17 mouse cellular contexts compared by ENCODE assay signal in genomic region chr11:69516661-69517060, GRCm38 (mm10). TPM values are rescaled to one million over a fixed set of nuclear protein-coding genes. Genes with fewer than 3 reads are reported as not detected.
DNase-seq lines count a peak whose midpoint lies in the region; ATAC-seq and TF ChIP-seq lines count a peak whose summit lies in the region.
"Had no signal": no experiment of that assay in that cellular context is flagged by ENCODE, and none has a peak within 500 bp of the region (broad histone marks: within the 10 kb centered on the region; RNA-seq: fewer than 3 reads in every experiment).

No protein-coding gene starts in this region.

- TF ChIP-seq EP300 in lung, postnatal 0 days (IDR thresholded peaks at IDR 0.05) = no peak

- WGBS in forebrain, embryonic 13.5 days = 77% methylated on average over 3 of the region's 3 CpGs
- 77% methylated on average over 3 of the region's 3 CpGs for WGBS in forebrain, embryonic 16.5 days
- 48% methylated on average over 3 of the region's 3 CpGs for WGBS in lung, postnatal 0 days
- 43% methylated on average over 3 of the region's 3 CpGs for WGBS in embryonic facial prominence, embryonic 14.5 days

- DNase-seq in lung, postnatal 0 days (ENCODE audit: low spot score) = peak; percentile 13
- no peak for DNase-seq in lung, postnatal 4 days
- DNase-seq in embryonic facial prominence, embryonic 14.5 days (ENCODE audit: low spot score) = peak; percentile 82
- DNase-seq in skeletal muscle tissue, adult 2 months (ENCODE audit: low read depth, low spot score) = peak; percentile 22
- no peak for DNase-seq in frontal cortex, postnatal 25 days (ENCODE audit: low spot score in 2 of 2)
- DNase-seq: adrenal gland, adult 8-10 months; cerebellum, adult 18-20 months; kidney, adult 9 months; kidney, postnatal 36 days; layer of hippocampus, adult 9-11 months; right cerebral cortex, adult 18-20 months; thymus, postnatal 25 days had no signal

- H3K9ac ChIP-seq in forebrain, embryonic 13.5 days = peak overlapping the region; percentile 5; the same call in 1 of the 2 replicates
- H3K9ac ChIP-seq in forebrain, embryonic 16.5 days (replicated peaks; ENCODE audit: low read depth, low read length) = no peak overlapping the region
- H3K9ac ChIP-seq in lung, postnatal 0 days (replicated peaks; ENCODE audit: low read depth) = no peak overlapping the region
- peak overlapping the region; percentile 37; the same call in 1 of the 2 replicates for H3K9ac ChIP-seq in embryonic facial prominence, embryonic 14.5 days (ENCODE audit: low read depth, low read length)
- H3K9ac ChIP-seq: forebrain, embryonic 12.5 days; lung, embryonic 15.5 days; midbrain, embryonic 12.5 days had no signal

- H3K27me3 ChIP-seq in forebrain, embryonic 13.5 days = no peaks in the 10 kb centered on the region
- no peaks in the 10 kb centered on the region for H3K27me3 ChIP-seq in forebrain, embryonic 16.5 days (replicated peaks; ENCODE audit: control insufficient read depth, insufficient read depth, low read length)
- no peaks in the 10 kb centered on the region for H3K27me3 ChIP-seq in lung, postnatal 0 days (replicated peaks; ENCODE audit: insufficient read depth, low read length)
- H3K27me3 ChIP-seq in embryonic facial prominence, embryonic 14.5 days (replicated peaks; ENCODE audit: control insufficient read depth, insufficient read depth, low read length) = no peaks in the 10 kb centered on the region
- H3K27me3 ChIP-seq: lung, embryonic 15.5 days had no signal

- no peaks in the 10 kb centered on the region for H3K9me3 ChIP-seq in forebrain, embryonic 13.5 days (replicated peaks)
- H3K9me3 ChIP-seq in forebrain, embryonic 16.5 days (ENCODE audit: control insufficient read depth, low read length) = no peaks in the 10 kb centered on the region
- H3K9me3 ChIP-seq in lung, postnatal 0 days (ENCODE audit: low read length) = no peaks in the 10 kb centered on the region
- no peaks in the 10 kb centered on the region for H3K9me3 ChIP-seq in embryonic facial prominence, embryonic 14.5 days (ENCODE audit: control insufficient read depth, low read length)
- H3K9me3 ChIP-seq: forebrain, embryonic 12.5 days; lung, embryonic 15.5 days; midbrain, embryonic 12.5 days had no signal

- H3K4me1 ChIP-seq in forebrain, embryonic 13.5 days = no peaks in the 10 kb centered on the region
- H3K4me1 ChIP-seq in forebrain, embryonic 16.5 days (replicated peaks; ENCODE audit: control insufficient read depth, insufficient read depth, low read length) = no peaks in the 10 kb centered on the region
- H3K4me1 ChIP-seq in lung, postnatal 0 days (ENCODE audit: insufficient read depth, low read depth, low read length) = no peaks in the 10 kb centered on the region
- H3K4me1 ChIP-seq in embryonic facial prominence, embryonic 14.5 days (ENCODE audit: control insufficient read depth, insufficient read depth, low read length) = peaks cover 20% of the 10 kb centered on the region
- H3K4me1 ChIP-seq: forebrain, embryonic 12.5 days; midbrain, embryonic 12.5 days had no signal

- no peaks in the 10 kb centered on the region for H3K36me3 ChIP-seq in forebrain, embryonic 13.5 days (ENCODE audit: poor library complexity, severe bottlenecking)
- no peaks in the 10 kb centered on the region for H3K36me3 ChIP-seq in forebrain, embryonic 16.5 days (ENCODE audit: control insufficient read depth, insufficient read depth)
- H3K36me3 ChIP-seq in lung, postnatal 0 days (ENCODE audit: insufficient read depth, low read length) = no peaks in the 10 kb centered on the region
- no peaks in the 10 kb centered on the region for H3K36me3 ChIP-seq in embryonic facial prominence, embryonic 14.5 days (ENCODE audit: control insufficient read depth, insufficient read depth, low read length)
- H3K36me3 ChIP-seq: forebrain, embryonic 12.5 days; lung, embryonic 15.5 days; midbrain, embryonic 12.5 days had no signal

- no peak overlapping the region for H3K4me2 ChIP-seq in forebrain, embryonic 13.5 days
- no peak overlapping the region for H3K4me2 ChIP-seq in forebrain, embryonic 16.5 days (ENCODE audit: low read length)
- no peak overlapping the region for H3K4me2 ChIP-seq in lung, postnatal 0 days (replicated peaks; ENCODE audit: low read depth, low read length)
- H3K4me2 ChIP-seq in embryonic facial prominence, embryonic 14.5 days (ENCODE audit: low read depth, low read length) = peak overlapping the region; percentile 43
- H3K4me2 ChIP-seq: forebrain, embryonic 12.5 days; lung, embryonic 15.5 days; midbrain, embryonic 12.5 days had no signal

- no peak for TF ChIP-seq CTCF in lung, postnatal 0 days (IDR thresholded peaks at IDR 0.05)

- no peak overlapping the region for H3K4me3 ChIP-seq in forebrain, embryonic 13.5 days
- H3K4me3 ChIP-seq in forebrain, embryonic 16.5 days (replicated peaks; ENCODE audit: low read length) = no peak overlapping the region
- no peak overlapping the region for H3K4me3 ChIP-seq in lung, postnatal 0 days (ENCODE audit: low read depth, low read length)
- peak overlapping the region; percentile 14; the same call in 1 of the 2 replicates for H3K4me3 ChIP-seq in embryonic facial prominence, embryonic 14.5 days (ENCODE audit: low read depth, low read length)
- H3K4me3 ChIP-seq: forebrain, embryonic 12.5 days; lung, embryonic 15.5 days; midbrain, embryonic 12.5 days had no signal

- no peak overlapping the region for H3K27ac ChIP-seq in forebrain, embryonic 13.5 days
- H3K27ac ChIP-seq in forebrain, embryonic 16.5 days (ENCODE audit: low read length) = no peak overlapping the region
- no peak overlapping the region for H3K27ac ChIP-seq in lung, postnatal 0 days (ENCODE audit: low read length)
- H3K27ac ChIP-seq in embryonic facial prominence, embryonic 14.5 days (replicated peaks; ENCODE audit: low read depth, low read length) = peak overlapping the region; percentile 74
- H3K27ac ChIP-seq: forebrain, embryonic 12.5 days; lung, embryonic 15.5 days; midbrain, embryonic 12.5 days had no signal

- no peak for ATAC-seq in forebrain, embryonic 13.5 days
- no peak for ATAC-seq in forebrain, embryonic 16.5 days
- no peak for ATAC-seq in lung, postnatal 0 days
- no peak for ATAC-seq in embryonic facial prominence, embryonic 14.5 days (ENCODE audit: low read depth)

RNA-seq across cellular contexts. Expression of gene Dnah2, which starts 32.2 kb away (rescaled TPM):
- polyA plus RNA-seq in forebrain, embryonic 13.5 days (2015; fragmentation: Nextera tagmentation; extraction: Ambion mirVana) = 1.7 and 2.0 TPM in 2 replicates
- polyA plus RNA-seq in forebrain, embryonic 16.5 days (2015; fragmentation: Nextera tagmentation; extraction: Ambion mirVana) = 3.5 and 3.7 TPM in 2 replicates
- polyA plus RNA-seq in lung, postnatal 0 days (2015; fragmentation: Nextera tagmentation; extraction: Ambion mirVana) = 1.3 and 2.2 TPM in 2 replicates
- polyA plus RNA-seq in embryonic facial prominence, embryonic 14.5 days (2014; fragmentation: Nextera tagmentation; extraction: Ambion mirVana) = 6.2 and 6.5 TPM in 2 replicates

RNA-seq across cellular contexts. Expression of gene Efnb3, which starts 43.3 kb away (rescaled TPM):
- 63.1 and 72.0 TPM in 2 replicates for polyA plus RNA-seq in forebrain, embryonic 13.5 days (2015; fragmentation: Nextera tagmentation; extraction: Ambion mirVana)
- 95.7 and 123 TPM in 2 replicates for polyA plus RNA-seq in forebrain, embryonic 16.5 days (2015; fragmentation: Nextera tagmentation; extraction: Ambion mirVana)
- 0.80 and 1.0 TPM in 2 replicates for polyA plus RNA-seq in lung, postnatal 0 days (2015; fragmentation: Nextera tagmentation; extraction: Ambion mirVana)
- polyA plus RNA-seq in embryonic facial prominence, embryonic 14.5 days (2014; fragmentation: Nextera tagmentation; extraction: Ambion mirVana) = 7.3 and 8.6 TPM in 2 replicates

Comparison
In these comparisons a context has a peak if more than half of its experiments do, and no peak if none do; other contexts are left out.
1. H3K9ac ChIP-seq: peak in forebrain, embryonic 13.5 days (single experiment) and embryonic facial prominence, embryonic 14.5 days (single experiment); none in forebrain, embryonic 16.5 days (single experiment) and lung, postnatal 0 days (single experiment).
2. DNase-seq: peak in lung, postnatal 0 days (single experiment), embryonic facial prominence, embryonic 14.5 days (single experiment) and skeletal muscle tissue, adult 2 months (single experiment); none in lung, postnatal 4 days (0 of 2) and frontal cortex, postnatal 25 days (0 of 2).